Mouse (Mus musculus) lung, embryonic 15.5 days (tissue): ENCODE results near the gene Lrrc74b. TPM values are rescaled to one million over a fixed set of nuclear protein-coding genes. Genes with fewer than 3 reads are reported as not detected.

Experiments used
- polyA plus RNA-seq: library from polyadenylated mRNA; unstranded; fragments of >200 nt; fragmentation: Nextera tagmentation; extraction: Ambion mirVana; gene quantifications from 2 replicates; pipeline ENCODE4 v1.2.1, GENCODE M21; 2015

Gene Lrrc74b
- polyA plus RNA-seq, 1 experiment from 2014 or later, result 1.8 TPM

Other genes with a start within 250 kb of the Lrrc74b start
- gene Serpind1, start 229.9 kb downstream of the Lrrc74b start, polyA plus RNA-seq, result 0.30 and 1.8 TPM in 2 replicates
- gene Snap29, start 155.3 kb downstream of the Lrrc74b start, polyA plus RNA-seq, result 13.6 and 15.0 TPM in 2 replicates
- gene Pi4ka, start 154.9 kb downstream of the Lrrc74b start, polyA plus RNA-seq, result 23.4 and 29.1 TPM in 2 replicates
- 67.5 and 67.8 TPM in 2 replicates for gene Crkl, start 109.3 kb downstream of the Lrrc74b start, polyA plus RNA-seq
- 3.3 and 3.6 TPM in 2 replicates for gene Aifm3, start 71.6 kb downstream of the Lrrc74b start, polyA plus RNA-seq
- 79.9 TPM in 2 replicates for gene Lztr1, start 52.6 kb downstream of the Lrrc74b start, polyA plus RNA-seq
- 54.5 and 56.8 TPM in 2 replicates for gene Thap7, start 30.1 kb downstream of the Lrrc74b start, polyA plus RNA-seq
- 1.2 and 1.7 TPM in 2 replicates for gene P2rx6, start 638 bp upstream of the Lrrc74b start, polyA plus RNA-seq
- 9.2 and 9.6 TPM in 2 replicates for gene Slc7a4, start 22.0 kb upstream of the Lrrc74b start, polyA plus RNA-seq
- gene Smpd4, start 58.1 kb upstream of the Lrrc74b start, polyA plus RNA-seq, result 28.2 and 32.2 TPM in 2 replicates
- gene Ccdc74a, start 85.2 kb upstream of the Lrrc74b start, polyA plus RNA-seq, result 6.8 and 7.8 TPM in 2 replicates
- gene Med15, start 171.6 kb upstream of the Lrrc74b start, polyA plus RNA-seq, result 37.2 and 41.7 TPM in 2 replicates
- gene Klhl22, start 198.4 kb upstream of the Lrrc74b start, polyA plus RNA-seq, result 61.2 and 66.0 TPM in 2 replicates
- 20.5 and 23.9 TPM in 2 replicates for gene Scarf2, start 236.0 kb upstream of the Lrrc74b start, polyA plus RNA-seq